Mouse (Mus musculus) yolk sac, embryonic 10.5 days (tissue): ENCODE data around the gene Dennd1a.

Source experiments
- DNase-seq: peaks from one replicate; pipeline ENCODE4 v3.0.0-alpha.2; 2017; ENCODE audit warnings: low spot score

The Dennd1a gene

DNA sequence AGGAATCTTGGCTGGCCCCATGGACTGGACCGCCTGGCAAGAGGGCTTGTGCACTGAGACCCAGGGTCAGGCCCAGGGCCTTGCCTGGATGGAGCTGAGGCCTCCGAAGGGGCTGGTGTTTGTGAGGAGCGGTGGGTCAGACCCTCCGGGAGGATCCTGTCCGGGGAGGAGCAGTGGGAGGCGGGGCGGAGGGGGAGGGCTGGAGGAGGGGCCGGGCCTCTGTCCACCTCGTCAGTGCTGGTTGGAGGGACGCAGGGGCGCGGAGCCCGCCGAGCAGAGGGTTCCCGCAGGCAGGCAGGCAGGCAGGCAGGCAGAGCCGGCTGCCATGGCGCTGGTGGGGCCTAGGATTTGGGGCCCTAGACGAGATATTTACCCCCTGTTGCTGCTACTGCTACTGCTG is 511.2 kb downstream of the Dennd1a start, which contains the start of gene Crb2:
TSS of gene Crb2 (plus strand) at position 234 of the 400 bp plus-strand sequence.
- peak; percentile 86 for DNase-seq

DNA sequence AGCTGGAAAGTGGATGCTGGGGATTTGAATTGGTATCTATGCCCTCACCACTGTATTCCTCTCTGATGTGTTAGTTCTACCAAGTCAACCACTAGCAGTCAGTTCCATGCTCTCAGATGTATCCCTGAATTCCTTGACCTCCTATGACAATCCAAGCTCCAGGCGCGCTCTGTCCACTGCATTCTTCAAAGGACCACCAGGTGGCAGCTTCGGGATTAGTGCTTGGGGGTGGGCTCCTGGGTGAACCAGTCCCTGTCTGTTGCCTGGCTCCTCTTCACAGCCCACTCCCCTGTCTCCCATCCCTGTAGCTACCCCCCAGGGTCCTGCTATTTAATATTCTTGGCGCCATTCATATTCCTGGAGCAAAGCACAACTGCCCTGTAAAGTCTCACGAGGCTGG is 512.6 kb downstream of the Dennd1a start:
- DNase-seq, result peak; percentile 58

DNA sequence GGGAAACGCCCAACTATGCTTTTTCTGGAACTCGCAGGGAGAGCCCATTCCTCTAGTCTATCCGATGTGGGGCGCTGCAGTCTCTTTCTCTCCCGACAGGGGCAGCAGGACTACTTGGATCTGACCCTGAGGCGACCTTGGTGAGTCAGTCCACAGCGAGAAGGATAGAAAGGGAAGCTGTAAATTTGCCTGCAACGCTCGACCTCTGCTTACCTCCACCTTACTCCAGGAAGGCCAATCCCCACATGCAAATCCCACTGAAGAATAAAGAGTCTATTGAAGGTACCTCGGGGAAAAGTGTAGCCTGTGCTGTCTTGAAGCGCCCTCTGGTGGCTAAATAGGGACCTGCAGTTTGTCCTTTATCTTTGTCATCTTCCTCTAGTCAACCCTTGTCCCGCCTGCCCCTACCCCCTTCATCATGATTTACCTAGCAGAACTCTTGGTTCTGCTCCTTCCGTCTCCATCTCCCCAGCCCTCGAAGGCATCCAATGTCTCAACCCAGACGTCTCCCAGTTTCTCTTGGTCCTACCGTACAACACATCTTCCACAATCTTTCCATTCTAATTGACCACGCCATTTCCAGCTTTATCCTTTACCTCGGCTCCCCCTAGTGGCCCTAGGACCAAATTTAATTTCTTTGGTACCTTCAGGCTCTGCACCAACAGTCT is 515.4 kb downstream of the Dennd1a start:
- DNase-seq, result peak; percentile 85

DNA sequence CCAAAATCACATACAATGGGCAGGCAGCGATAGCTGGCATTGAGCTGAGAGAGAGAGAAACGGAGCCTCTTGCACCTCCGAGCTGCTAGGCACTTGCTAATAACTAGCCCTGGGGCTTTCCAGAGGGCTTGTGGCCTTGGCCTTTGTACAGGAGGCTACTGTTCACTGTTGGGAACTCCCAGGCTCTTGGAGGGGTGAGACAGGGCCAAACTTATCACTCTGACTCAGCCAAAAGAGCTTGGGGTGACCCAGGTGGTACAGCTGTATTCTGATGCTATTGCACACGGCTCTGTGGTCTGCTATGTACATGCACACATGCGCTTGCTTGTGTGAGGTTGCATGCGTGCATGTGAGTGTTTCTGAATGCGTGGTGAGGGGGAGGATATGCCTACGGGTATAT is 517.4 kb downstream of the Dennd1a start:
- DNase-seq, result no peak

DNA sequence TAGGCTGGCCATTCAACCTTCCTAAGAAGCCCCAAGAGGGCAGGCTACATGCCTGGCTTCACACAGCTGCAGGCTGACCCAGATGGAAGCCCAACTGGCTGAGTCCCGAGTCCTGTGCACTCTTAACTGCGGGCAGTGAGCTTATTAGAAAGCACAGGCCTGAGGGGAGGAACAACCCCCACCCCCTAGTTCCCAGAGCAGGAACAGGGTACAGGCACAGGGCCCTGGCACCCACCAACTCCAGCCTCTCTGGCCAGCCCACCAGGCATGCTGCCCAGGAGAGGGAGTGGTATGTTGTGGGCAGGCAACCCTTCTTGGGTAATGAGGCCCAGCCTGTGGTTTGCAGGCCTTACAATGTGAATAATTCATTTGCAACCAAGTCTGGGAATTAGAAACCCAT is 518.3 kb downstream of the Dennd1a start:
- DNase-seq, result no peak

DNA sequence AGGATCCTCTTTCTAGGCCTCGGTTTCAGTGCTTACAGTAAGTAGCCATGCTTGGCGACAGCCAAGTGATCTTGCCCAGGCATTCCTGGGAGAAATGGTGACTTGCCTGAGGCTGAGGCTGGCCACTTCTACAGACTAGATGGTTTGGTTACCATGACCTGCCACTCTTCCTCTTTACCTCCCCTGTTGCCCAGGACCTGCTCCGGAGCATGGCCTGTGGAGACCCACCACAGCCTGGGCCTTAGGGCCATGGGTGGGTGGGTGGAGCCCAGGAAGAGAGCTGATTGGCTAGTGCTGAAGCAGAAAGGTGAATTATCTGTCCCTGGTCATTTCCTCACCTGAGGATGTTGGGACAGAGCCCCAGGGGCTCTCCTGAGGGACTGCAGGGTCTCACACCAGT is 519.5 kb downstream of the Dennd1a start:
- DNase-seq, result no peak

DNA sequence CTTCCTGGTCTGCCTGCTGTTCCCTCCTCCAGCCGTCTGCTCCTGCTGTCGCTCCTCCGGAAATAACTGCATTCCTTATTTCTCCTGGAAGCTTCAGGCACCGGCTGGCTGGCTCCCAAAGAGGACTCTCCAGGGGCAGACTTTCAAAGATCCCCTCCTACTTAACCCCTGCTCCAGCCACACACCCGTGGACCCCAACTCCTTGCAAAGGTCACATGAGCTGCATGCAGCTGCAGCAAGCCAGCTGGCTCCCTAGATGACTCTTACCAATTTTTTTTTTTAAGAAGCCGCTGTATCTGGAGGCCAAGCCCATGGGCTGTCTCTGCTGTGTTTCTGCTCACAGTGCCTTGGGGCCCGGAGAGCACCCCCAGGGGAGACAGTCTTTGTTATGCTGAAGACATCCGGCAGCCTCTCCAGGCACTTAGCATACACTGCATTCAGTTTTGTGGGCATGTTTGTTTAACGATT is 520.1 kb downstream of the Dennd1a start:
- peak; percentile 45 for DNase-seq

DNA sequence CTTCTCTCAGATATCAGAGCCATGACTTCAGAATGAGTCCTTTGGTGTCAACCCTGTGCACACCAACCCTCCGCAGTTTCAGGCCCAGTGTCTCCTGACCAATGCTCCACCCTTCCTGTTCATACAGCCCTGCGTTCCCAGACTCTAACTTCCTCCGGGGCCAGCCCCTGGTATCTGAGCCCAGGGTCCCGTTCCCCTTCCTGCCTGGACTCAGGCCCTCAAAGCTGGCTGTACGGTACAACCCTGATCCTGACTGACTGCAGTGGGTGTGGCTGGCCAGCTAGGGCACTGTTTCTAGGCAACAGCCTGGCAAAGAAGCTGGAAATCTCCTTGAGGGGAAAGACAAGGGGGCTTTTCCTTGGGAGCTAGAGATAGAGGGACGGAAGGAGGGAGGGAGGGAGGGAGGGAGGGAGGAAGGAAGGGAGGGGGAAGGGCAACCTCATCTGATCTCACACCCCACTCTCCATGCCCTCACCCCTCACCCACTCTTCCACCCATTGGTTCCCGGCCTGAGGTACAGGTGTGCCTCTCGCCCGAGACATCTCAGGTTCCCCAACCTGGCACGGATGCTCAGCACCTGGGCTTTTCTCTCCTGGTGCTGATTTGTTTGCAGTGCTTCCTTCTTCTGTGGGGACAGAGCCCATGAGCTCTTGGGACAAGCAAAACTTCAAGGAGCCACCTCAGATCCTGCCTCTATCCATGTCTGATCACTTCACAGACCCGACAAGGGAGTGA is 521.0 kb downstream of the Dennd1a start:
- no peak for DNase-seq

DNA sequence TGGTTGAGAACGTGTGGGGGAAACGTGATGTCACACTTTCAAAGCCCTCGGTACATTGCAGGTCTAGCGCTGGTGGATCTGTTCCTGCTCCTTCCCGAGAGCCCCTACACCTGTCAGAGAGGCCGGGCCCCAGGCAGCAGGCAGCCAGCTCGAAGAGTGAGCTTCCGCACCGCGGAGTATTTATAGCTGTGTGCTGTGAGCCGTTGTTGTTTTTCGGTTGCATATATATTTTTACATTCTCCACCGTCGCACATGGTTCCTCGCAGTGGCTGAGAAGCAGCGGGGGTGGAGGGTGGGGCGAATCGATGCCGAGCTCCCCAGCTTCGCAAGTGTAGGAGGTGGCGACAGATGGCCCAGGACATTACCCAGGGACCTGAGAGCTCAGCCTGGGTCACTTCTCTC is 522.1 kb downstream of the Dennd1a start:
- DNase-seq, result no peak

DNA sequence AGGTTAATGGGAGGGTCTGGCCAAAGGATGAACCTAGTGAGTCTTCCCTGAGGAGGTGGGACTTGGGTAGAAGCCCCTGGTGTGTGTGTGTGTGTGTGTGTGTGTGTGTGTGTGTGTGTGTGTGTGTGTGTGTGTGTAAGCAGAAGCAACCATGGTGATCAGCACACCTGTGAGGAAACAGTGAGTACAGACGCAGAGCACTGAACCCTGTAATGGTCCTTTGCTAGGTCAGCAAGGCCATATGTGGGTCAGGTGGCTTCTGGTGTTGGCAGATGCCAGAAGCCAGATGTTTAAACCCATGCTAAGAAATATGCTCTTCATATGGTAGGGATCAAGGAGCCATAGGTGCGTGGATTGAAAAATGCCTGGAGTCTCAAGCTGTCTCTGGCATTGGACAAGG is 522.7 kb downstream of the Dennd1a start:
- DNase-seq, result no peak

DNA sequence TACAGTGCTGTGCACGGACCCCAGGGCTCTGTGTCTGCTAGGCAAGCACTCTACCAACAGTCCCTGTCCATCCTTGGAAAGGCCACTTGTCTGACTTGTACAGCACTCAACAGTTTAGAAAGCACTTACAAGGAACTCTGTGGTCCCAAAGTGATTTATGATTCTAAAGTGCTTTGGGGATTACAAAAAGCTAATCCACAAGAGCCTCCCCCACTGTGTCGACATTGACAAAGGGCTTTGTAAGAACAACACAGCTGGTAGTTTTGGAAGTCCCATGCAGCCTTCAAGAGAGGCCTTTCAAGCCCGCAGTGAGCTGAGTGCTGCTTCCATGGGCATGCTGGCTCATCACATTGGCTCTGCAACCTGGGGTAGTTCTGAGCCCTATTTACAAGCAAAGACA is 523.6 kb downstream of the Dennd1a start:
- no peak for DNase-seq

DNA sequence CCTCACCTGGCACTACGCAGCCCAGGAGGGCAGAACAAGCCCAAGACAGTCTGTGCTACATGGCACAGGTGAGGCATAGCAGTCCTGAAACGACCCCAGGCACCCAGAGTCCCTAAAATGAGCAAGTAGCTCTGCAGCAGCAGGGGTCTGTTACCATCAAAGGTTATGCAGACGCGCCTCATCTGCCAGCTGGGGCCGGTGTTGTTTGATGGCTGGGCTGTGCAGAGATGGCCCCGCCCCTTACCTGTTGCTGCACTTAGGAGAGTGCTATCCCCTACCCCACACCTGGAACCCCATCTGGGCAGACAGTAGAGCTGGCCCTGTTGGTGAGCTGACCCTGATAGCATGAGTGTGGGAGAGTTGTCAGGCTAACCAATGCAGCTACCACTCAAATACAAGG is 526.6 kb downstream of the Dennd1a start:
- DNase-seq, result no peak

DNA sequence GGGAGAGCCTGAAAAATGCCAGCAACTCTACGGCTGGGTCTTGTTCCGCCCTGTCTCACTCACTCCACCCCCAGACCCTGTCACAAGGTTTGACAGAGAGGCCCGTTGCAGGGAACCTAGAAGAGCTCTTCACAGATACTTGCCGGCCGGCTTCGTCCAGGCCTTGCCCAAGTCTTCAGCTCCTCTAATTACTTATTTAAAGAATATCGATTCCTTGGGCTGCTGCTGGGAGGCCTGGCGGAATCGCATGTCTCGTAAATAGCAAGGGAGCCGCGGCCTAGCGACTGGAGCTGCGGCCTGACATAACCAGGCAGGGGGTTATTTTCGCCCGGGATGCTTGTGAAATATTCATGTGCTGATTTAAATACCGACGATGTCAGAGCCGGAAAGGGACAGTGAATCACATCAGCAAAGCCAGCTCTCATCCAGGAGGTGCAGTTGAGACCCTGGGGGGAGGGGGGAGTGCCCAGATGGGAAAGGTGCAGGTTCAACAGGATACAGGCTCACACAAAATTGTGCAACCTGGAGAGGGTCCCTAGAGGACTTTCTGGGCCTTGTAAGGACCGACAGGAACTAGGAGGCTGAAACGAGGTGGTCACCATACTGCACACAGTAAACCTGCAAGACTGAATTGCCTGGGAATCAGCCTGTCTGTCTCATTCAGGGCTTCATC is 528.7 kb downstream of the Dennd1a start:
- no peak for DNase-seq

DNA sequence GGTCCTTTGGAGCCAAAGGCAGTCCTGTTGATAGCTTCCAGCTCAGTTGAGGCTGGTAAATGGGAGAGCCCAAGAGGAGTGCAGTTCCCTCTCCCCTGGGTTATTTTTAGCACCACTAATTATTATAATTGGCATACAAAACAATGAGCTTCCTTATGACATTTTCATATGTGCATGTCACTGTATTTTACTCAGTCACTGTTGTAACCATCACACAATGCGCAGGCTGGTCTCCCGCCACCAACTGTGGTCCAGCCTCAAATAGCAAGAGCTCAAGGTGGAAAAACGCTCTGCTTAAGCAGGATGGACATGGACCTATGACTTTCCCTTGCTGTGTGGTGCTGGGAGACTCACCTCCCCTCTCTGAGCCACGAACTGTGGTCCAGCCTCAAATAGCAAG is 529.4 kb downstream of the Dennd1a start:
- DNase-seq, result no peak

DNA sequence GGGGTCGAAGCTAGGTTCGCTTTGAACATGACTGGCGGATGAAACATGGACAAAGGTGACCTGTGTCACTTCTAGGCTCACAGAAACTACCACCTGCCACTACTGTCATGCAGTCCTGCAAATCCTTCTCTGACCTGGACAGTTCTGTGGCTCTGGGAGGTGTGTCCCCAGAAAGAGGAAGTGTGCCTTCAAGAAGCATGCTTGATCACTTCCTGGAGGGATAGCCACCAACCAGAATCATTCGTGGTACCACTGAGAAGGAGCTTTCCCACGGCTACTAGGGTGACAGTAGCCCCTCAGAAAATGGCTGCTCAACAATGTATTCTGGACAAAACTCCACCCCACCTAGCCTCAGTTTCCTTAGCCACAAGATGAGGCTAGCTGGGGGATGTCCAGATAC is 530.2 kb downstream of the Dennd1a start:
- DNase-seq, result no peak

DNA sequence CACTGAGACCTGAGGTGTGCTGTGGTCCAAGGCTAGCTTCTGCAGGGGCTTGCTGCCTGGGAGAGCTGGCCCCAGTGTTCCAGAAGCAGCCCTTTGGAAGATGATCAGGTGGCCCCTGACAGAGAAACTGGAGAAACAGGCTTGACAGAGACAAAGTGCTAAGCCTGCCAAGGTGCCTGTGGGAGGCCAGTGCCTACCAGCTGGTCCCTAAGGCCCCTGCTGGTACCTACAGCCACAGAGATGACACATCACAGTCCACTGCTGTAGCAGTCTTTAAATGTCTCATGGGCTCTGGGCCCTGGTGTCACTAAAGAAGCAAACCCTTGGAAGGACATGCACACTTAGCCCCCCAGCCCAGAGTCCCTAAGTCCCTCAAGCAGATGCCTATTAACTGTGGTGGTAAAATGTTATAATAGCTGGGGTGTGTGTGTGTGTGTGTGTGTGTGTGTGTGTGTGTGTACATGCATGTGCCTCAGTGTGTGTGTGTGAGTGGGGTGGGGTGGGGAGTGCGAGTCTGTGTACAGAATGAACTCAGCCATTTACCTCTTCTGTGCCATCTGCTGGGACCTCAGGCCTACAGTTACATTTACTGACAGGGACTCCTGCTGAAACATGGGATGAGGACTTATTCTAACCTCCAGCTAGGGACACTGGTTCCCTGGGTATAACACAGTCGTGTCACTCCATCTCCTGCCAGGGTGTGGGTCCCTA is 530.8 kb downstream of the Dennd1a start:
- no peak for DNase-seq

DNA sequence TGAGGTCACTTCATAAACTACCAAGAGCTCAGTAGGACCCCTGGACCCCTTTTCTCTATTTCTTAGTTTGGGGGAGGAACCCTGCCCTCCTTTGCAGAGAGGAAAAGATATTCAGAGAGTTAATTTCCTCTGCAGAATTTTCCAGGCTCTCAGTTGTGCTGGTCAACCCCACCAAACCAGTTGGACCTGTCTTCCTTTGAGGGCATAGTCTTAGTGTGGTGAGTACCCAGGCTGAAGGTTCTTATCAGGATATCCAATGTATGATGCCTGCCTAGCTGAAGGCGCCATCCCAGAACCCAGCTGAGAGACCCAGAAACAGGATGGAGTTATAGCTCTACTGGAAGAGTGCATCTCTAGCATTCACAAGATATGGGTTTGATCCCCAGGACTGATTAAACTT is 536.1 kb downstream of the Dennd1a start:
- no peak for DNase-seq

DNA sequence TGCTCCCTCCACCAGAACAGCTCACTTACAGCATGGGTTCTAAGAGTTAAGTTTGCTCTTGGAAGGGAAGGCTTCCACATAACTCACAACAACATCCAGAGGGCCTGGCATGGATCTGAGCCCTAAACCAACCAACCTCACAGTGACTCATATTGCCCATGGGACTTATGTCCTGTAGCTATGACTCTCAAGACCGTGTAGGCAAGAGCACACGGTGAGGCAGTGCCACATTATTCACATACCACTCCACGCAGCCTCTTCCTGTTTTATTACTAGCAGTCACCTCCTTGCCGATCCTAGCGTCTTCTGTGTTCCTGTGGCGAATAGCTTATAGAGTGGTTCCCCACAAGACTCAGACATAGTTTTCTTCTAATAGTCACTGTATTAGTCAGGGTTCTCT is 537.9 kb downstream of the Dennd1a start:
- DNase-seq, result no peak
